Mouse (Mus musculus) heart, embryonic 14.5 days (tissue): ENCODE results near the gene Jarid2. TPM values are rescaled to one million over a fixed set of nuclear protein-coding genes. Genes with fewer than 3 reads are reported as not detected.
A peak's percentile ranks its signal among the peaks of the same experiment; 100 is the strongest.

Source experiments
- ATAC-seq: fragments of 200-750 bp; cut with Nextera tagmentation; 2 replicates; pipeline ENCODE4 v1.8.0; 2017; ENCODE audit warnings: low read depth, moderate TSS enrichment; ENCODE audit not compliant: insufficient number of reproducible peaks, insufficient read depth, low FRiP score
- H3K27ac ChIP-seq, 2 experiments: fragments of 200-500 bp in 1 of 2; fragments of 300-500 bp in 1 of 2; sonication (generic) in 1 of 2; replicated peaks in 1 of 2; 2 replicates each; pipeline ENCODE4 v1.5.1; 2012 to 2014; ENCODE audit warnings: low read depth in 2 of 2, low read length in 2 of 2, control low read depth in 1 of 2, mild to moderate bottlenecking in 1 of 2, mixed read lengths in 1 of 2; ENCODE audit not compliant: control insufficient read depth in 1 of 2, insufficient read depth in 1 of 2
- H3K27me3 ChIP-seq: fragments of 300-500 bp; sonication (generic); 2 replicates; pipeline ENCODE4 v1.6.1; 2014; ENCODE audit warnings: mild to moderate bottlenecking, low read length, control low read depth; ENCODE audit not compliant: control insufficient read depth, insufficient read depth
- H3K36me3 ChIP-seq: fragments of 300-500 bp; sonication (generic); 2 replicates; pipeline ENCODE4 v1.6.1; 2014; ENCODE audit warnings: mild to moderate bottlenecking, control low read depth, low read length, mixed read lengths; ENCODE audit not compliant: control insufficient read depth, insufficient read depth
- H3K4me1 ChIP-seq, 2 experiments: fragments of 200-500 bp in 1 of 2; fragments of 300-500 bp in 1 of 2; sonication (generic) in 1 of 2; 2 replicates each; pipeline ENCODE4 v1.6.1; 2012 to 2014; ENCODE audit warnings: low read length in 2 of 2, control low read depth in 1 of 2, mixed read lengths in 1 of 2; ENCODE audit not compliant: control insufficient read depth in 2 of 2, insufficient read depth in 2 of 2
- H3K4me2 ChIP-seq: fragments of 300-500 bp; sonication (generic); 2 replicates; pipeline ENCODE4 v1.6.1; 2014; ENCODE audit warnings: mild to moderate bottlenecking, low read length
- H3K4me3 ChIP-seq, 2 experiments: fragments of 200-500 bp in 1 of 2; fragments of 300-500 bp in 1 of 2; sonication (generic) in 1 of 2; 2 replicates each; pipeline ENCODE4 v1.5.1; 2012 to 2014; ENCODE audit warnings: low read length in 2 of 2, mild to moderate bottlenecking in 2 of 2, control low read depth in 1 of 2, low read depth in 1 of 2, moderate library complexity in 1 of 2; ENCODE audit not compliant: control insufficient read depth in 1 of 2, insufficient read depth in 1 of 2
- H3K9ac ChIP-seq: fragments of 300-500 bp; sonication (generic); 2 replicates; pipeline ENCODE4 v1.6.1; 2014; ENCODE audit warnings: mild to moderate bottlenecking, low read length
- H3K9me3 ChIP-seq: fragments of 300-500 bp; sonication (generic); 2 replicates; pipeline ENCODE4 v1.6.1; 2016; ENCODE audit warnings: low read length, control low read depth; ENCODE audit not compliant: control insufficient read depth
- WGBS: fragments of 180-500 bp; shearing (Covaris S2); extraction: QIAGEN DNeasy Blood & Tissue Kit; methylation state at CpG from one replicate; pipeline ENCODE4 v1.1.7; 2014; 5-methylcytosine and 5-hydroxymethylcytosine counted together
- polyA plus RNA-seq: library from polyadenylated mRNA; unstranded; fragments of >200 nt; fragmentation: Nextera tagmentation; extraction: Ambion mirVana; gene quantifications from 2 replicates; pipeline ENCODE4 v1.2.1, GENCODE M21; 2014

Gene Jarid2
- polyA plus RNA-seq, 1 experiment from 2014 or later, result 17.4 TPM

GRCm38 (mm10) chr13:44786291-44786690 lies 57.0 kb downstream of the Jarid2 start:
- no peak overlapping the region for H3K9ac ChIP-seq
- H3K27ac ChIP-seq, result peak overlapping the region in 1 of 2 experiments; percentile 37; a peak in 1 of 4 replicates
- H3K4me3 ChIP-seq, result no peak overlapping the region
- H3K27me3 ChIP-seq, result no peaks in the 10 kb centered on the region
- H3K36me3 ChIP-seq, result no peaks in the 10 kb centered on the region
- ATAC-seq, result peak; percentile 39; the same call in 1 of the 2 replicates
- peaks cover 2 to 42% of the 10 kb centered on the region in 2 experiments for H3K4me1 ChIP-seq
- H3K9me3 ChIP-seq, result no peaks in the 10 kb centered on the region
- no peak overlapping the region for H3K4me2 ChIP-seq
- WGBS, result 25% methylated on average over 4 of the region's 4 CpGs

DNA sequence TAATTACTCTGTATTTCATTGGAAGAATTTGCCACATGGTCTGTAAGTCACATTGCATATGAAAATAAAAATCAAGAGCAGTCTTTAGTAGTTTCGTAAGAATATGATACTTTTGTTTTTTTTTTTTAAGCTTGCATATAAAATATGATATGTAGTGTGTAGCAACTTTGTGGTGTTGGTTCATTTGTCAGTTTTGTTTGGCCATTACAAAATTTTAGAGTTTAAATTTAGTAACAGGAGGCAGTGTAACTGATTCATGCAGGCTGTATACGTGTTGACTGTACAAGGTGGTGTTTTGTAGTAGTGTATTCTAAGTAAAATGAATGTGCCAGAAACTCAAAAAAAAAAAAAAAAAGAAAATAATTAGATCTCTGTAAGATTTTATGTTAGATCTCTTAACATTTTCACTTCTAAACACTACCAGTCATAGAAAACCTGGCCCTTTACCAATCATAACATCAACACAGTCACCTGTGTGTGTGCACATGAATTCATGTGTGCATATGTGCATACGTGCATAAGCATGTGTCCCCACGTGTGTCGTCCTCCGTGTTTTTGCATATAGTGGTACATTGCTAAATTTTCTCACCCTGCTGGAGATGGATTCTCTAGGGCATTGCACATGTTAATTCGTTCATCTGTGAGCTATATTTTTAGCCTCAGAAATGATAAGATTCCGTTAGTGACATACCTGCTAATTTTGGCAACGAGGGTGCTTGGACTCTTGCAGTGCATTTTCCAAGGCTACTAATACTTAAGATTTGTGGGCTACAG lies 59.3 kb downstream of the Jarid2 start:
- Histone ChIP-seq H3K9me3 (no peaks in the 10 kb centered on the region), H3K4me2 (peak overlapping the region; percentile 61), H3K27me3 (no peaks in the 10 kb centered on the region), H3K36me3 (no peaks in the 10 kb centered on the region), H3K4me1 (peaks cover 4 to 62% of the 10 kb centered on the region in 2 experiments), H3K4me3 (0 out of 4 replicates have a peak overlapping the region, but pooled peaks of 1 of the 2 experiments have one; percentile 12), H3K9ac (0 out of 2 replicates have a peak overlapping the region, but pooled peaks have one; percentile 31), H3K27ac (peak overlapping the region; percentile 74 to 80)
- ATAC-seq, result no peak
- WGBS, result 37% methylated on average over 9 of the region's 9 CpGs

DNA sequence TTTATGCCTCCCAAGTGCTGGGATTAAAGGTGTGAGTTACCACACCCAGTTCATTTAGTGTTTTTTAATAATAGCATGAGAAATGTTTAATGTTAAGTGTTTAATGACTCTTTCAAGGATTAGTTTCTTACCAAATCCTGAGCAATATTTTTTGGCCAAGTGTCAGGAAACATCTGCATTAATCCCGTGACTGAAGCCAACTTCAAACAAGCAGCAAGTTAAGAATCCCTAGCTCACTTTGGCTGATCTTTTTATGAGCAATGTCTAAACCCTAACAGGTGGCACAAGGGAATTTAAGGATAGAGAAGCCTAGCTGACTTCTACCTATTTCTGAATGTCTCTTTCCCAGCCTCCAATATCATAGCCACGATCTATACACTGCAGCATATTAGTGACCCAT lies 60.7 kb downstream of the Jarid2 start:
- Histone ChIP-seq H3K4me2 (no peak overlapping the region), H3K4me1 (peaks cover 4 to 74% of the 10 kb centered on the region in 2 experiments), H3K27me3 (no peaks in the 10 kb centered on the region), H3K9ac (no peak overlapping the region), H3K36me3 (no peaks in the 10 kb centered on the region), H3K4me3 (no peak overlapping the region), H3K27ac (0 out of 4 replicates have a peak overlapping the region, but pooled peaks of 1 of the 2 experiments have one; percentile 35), H3K9me3 (no peaks in the 10 kb centered on the region)
- 61% methylated on average over 2 of the region's 2 CpGs for WGBS
- no peak for ATAC-seq

GRCm38 (mm10) chr13:44792361-44792892 lies 63.2 kb downstream of the Jarid2 start:
- Histone ChIP-seq H3K9ac (no peak overlapping the region), H3K4me1 (peaks cover 7 to 80% of the 10 kb centered on the region in 2 experiments), H3K4me3 (no peak overlapping the region), H3K36me3 (no peaks in the 10 kb centered on the region), H3K4me2 (no peak overlapping the region), H3K27ac (no peak overlapping the region), H3K9me3 (no peaks in the 10 kb centered on the region), H3K27me3 (no peaks in the 10 kb centered on the region)
- WGBS, result 82% methylated on average over 3 of the region's 3 CpGs
- no peak for ATAC-seq

DNA sequence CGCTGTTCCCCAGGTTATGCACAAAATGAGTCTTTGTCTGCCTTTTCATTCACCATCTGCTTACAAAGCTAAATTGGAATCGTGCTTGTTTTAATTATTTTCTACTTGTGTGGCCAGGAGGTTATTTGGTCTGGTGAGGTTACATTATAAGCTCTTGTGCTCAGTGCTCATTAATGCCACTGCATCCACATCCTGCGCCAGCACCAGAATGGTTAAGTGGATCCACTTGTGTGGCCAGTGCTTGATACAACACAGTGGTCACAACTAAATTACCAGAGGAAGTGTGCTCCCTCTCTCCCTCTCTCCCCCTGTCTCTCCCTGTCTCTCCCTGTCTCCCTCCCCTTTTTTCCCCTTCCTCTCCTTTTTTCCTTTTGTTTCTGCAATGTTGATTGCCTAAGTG lies 66.6 kb downstream of the Jarid2 start:
- no peak for ATAC-seq
- H3K27me3 ChIP-seq, result no peaks in the 10 kb centered on the region
- no peak overlapping the region for H3K9ac ChIP-seq
- H3K27ac ChIP-seq, result 0 out of 4 replicates have a peak overlapping the region, but pooled peaks of 1 of the 2 experiments have one; percentile 4
- no peaks in the 10 kb centered on the region for H3K36me3 ChIP-seq
- no peaks in the 10 kb centered on the region for H3K9me3 ChIP-seq
- peaks cover 7 to 73% of the 10 kb centered on the region in 2 experiments for H3K4me1 ChIP-seq
- 64% methylated on average over 3 of the region's 3 CpGs for WGBS
- no peak overlapping the region for H3K4me2 ChIP-seq
- H3K4me3 ChIP-seq, result no peak overlapping the region

GRCm38 (mm10) chr13:44796775-44797174 lies 67.5 kb downstream of the Jarid2 start:
- Histone ChIP-seq H3K4me1 (peaks cover 4 to 68% of the 10 kb centered on the region in 2 experiments; a peak in 3 of 4 replicates), H3K9ac (no peak overlapping the region), H3K27ac (no peak overlapping the region), H3K4me2 (no peak overlapping the region), H3K9me3 (no peaks in the 10 kb centered on the region), H3K36me3 (no peaks in the 10 kb centered on the region), H3K27me3 (no peaks in the 10 kb centered on the region), H3K4me3 (no peak overlapping the region)
- WGBS, result 24% methylated on average over 2 of the region's 2 CpGs
- no peak for ATAC-seq

- Histone ChIP-seq H3K27ac (no peak overlapping the region), H3K9ac (no peak overlapping the region), H3K36me3 (no peaks in the 10 kb centered on the region), H3K27me3 (no peaks in the 10 kb centered on the region), H3K4me1 (peaks cover 4 to 60% of the 10 kb centered on the region in 2 experiments; a peak in 3 of 4 replicates), H3K4me3 (no peak overlapping the region), H3K9me3 (no peaks in the 10 kb centered on the region), H3K4me2 (no peak overlapping the region)
- no peak for ATAC-seq
- WGBS, result 80% methylated on average over 3 of the region's 3 CpGs
These were observed 69.0 kb downstream of the Jarid2 start for GRCm38 (mm10) chr13:44798280-44798679.
